Mouse (Mus musculus): ENCODE measurements around the gene 5730596B20Rik. TPM values are rescaled to one million over a fixed set of nuclear protein-coding genes. Genes with fewer than 3 reads are reported as not detected.

5730596B20Rik gene
- polyA plus RNA-seq, 1 experiment: not detected

DNA sequence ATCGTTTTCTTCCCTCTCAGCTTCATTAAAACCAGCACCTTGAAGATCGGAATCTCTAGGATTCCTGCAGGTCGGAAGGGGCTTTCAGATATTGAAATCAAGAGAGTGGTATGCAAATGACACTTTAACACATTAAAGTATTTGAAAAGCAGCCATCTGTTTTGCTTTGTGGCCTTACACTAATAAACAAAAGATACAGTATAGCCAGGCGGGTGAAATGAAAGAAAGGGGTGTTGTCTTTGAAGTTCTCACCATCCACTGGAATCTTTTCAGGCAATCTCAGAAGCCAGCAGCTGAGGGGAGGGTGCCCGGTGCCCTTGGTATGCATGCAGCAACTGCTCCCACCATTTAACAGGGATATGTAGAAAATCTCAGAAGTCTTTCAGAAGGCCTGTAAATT lies 23.3 kb upstream of the 5730596B20Rik start:
- Histone ChIP-seq H3K4me1 (ENCODE audit: control insufficient read depth) (no peaks in the 10 kb centered on the region; the same call in 1 of the 2 replicates), H3K9me3 (ENCODE audit: control insufficient read depth, low read length) (no peaks in the 10 kb centered on the region), H3K4me3 (replicated peaks) (no peak overlapping the region), H3K36me3 (ENCODE audit: control insufficient read depth) (no peaks in the 10 kb centered on the region), H3K27me3 (ENCODE audit: control insufficient read depth) (peaks cover 93% of the 10 kb centered on the region)
- no peak for TF ChIP-seq GATA1 (IDR thresholded peaks at IDR 0.05; ENCODE audit: low read length)
- no peak for TF ChIP-seq TAL1 (IDR thresholded peaks at IDR 0.05; ENCODE audit: low read length)

GRCm38 (mm10) chr6:52155471-52155870 lies 21.8 kb upstream of the 5730596B20Rik start:
- peaks cover 94% of the 10 kb centered on the region for H3K27me3 ChIP-seq (ENCODE audit: control insufficient read depth)

GRCm38 (mm10) chr6:52156551-52157200 lies 20.6 kb upstream of the 5730596B20Rik start:
- H3K36me3 ChIP-seq (ENCODE audit: control insufficient read depth): no peaks in the 10 kb centered on the region
- H3K4me1 ChIP-seq (ENCODE audit: control insufficient read depth): no peaks in the 10 kb centered on the region; the same call in 1 of the 2 replicates
- H3K27me3 ChIP-seq (ENCODE audit: control insufficient read depth): peaks cover 100% of the 10 kb centered on the region
- TF ChIP-seq TAL1 (IDR thresholded peaks at IDR 0.05; ENCODE audit: low read length) (no peak), GATA1 (IDR thresholded peaks at IDR 0.05; ENCODE audit: low read length) (no peak)
- H3K4me3 ChIP-seq (replicated peaks): no peak overlapping the region
- no peaks in the 10 kb centered on the region for H3K9me3 ChIP-seq (ENCODE audit: control insufficient read depth, low read length)

More at GRCm38 (mm10) chr6:52155471-52155870, 21.8 kb upstream of the 5730596B20Rik start:
- Histone ChIP-seq H3K4me3 (replicated peaks) (no peak overlapping the region), H3K36me3 (ENCODE audit: control insufficient read depth) (no peaks in the 10 kb centered on the region), H3K9me3 (ENCODE audit: control insufficient read depth, low read length) (no peaks in the 10 kb centered on the region), H3K4me1 (ENCODE audit: control insufficient read depth) (no peaks in the 10 kb centered on the region; the same call in 1 of the 2 replicates)
- no peak for TF ChIP-seq GATA1 (IDR thresholded peaks at IDR 0.05; ENCODE audit: low read length)
- TF ChIP-seq TAL1 (IDR thresholded peaks at IDR 0.05; ENCODE audit: low read length): no peak

GRCm38 (mm10) chr6:52157466-52158275 lies 19.6 kb upstream of the 5730596B20Rik start:
- Histone ChIP-seq H3K4me1 (ENCODE audit: control insufficient read depth) (no peaks in the 10 kb centered on the region; the same call in 1 of the 2 replicates), H3K36me3 (ENCODE audit: control insufficient read depth) (no peaks in the 10 kb centered on the region), H3K4me3 (replicated peaks) (no peak overlapping the region), H3K27me3 (ENCODE audit: control insufficient read depth) (peaks cover 100% of the 10 kb centered on the region), H3K9me3 (ENCODE audit: control insufficient read depth, low read length) (no peaks in the 10 kb centered on the region)
- no peak for TF ChIP-seq TAL1 (IDR thresholded peaks at IDR 0.05; ENCODE audit: low read length)
- TF ChIP-seq GATA1 (IDR thresholded peaks at IDR 0.05; ENCODE audit: low read length): no peak

GRCm38 (mm10) chr6:52158276-52159051 lies 18.8 kb upstream of the 5730596B20Rik start, which contains the start of gene Hoxa1:
Gene Hoxa1 (minus strand): TSS chr6:52158317.
- Histone ChIP-seq H3K9me3 (ENCODE audit: control insufficient read depth, low read length) (no peaks in the 10 kb centered on the region), H3K27me3 (ENCODE audit: control insufficient read depth) (peaks cover 100% of the 10 kb centered on the region), H3K4me3 (replicated peaks) (peak within 1 kb of the TSS; percentile 33), H3K36me3 (ENCODE audit: control insufficient read depth) (no peaks in the 10 kb centered on the region), H3K4me1 (ENCODE audit: control insufficient read depth) (no peaks in the 10 kb centered on the region; the same call in 1 of the 2 replicates)
- no peak for TF ChIP-seq GATA1 (IDR thresholded peaks at IDR 0.05; ENCODE audit: low read length)
- TF ChIP-seq TAL1 (IDR thresholded peaks at IDR 0.05; ENCODE audit: low read length): no peak

- H3K4me1 ChIP-seq (ENCODE audit: control insufficient read depth): no peaks in the 10 kb centered on the region; the same call in 1 of the 2 replicates
- TF ChIP-seq TAL1 (IDR thresholded peaks at IDR 0.05; ENCODE audit: low read length): no peak
- H3K27me3 ChIP-seq (ENCODE audit: control insufficient read depth): peaks cover 100% of the 10 kb centered on the region
- H3K36me3 ChIP-seq (ENCODE audit: control insufficient read depth): no peaks in the 10 kb centered on the region
- no peak overlapping the region for H3K4me3 ChIP-seq (replicated peaks)
- H3K9me3 ChIP-seq (ENCODE audit: control insufficient read depth, low read length): no peaks in the 10 kb centered on the region
Observed at GRCm38 (mm10) chr6:52159164-52159761, 18.0 kb upstream of the 5730596B20Rik start.

DNA sequence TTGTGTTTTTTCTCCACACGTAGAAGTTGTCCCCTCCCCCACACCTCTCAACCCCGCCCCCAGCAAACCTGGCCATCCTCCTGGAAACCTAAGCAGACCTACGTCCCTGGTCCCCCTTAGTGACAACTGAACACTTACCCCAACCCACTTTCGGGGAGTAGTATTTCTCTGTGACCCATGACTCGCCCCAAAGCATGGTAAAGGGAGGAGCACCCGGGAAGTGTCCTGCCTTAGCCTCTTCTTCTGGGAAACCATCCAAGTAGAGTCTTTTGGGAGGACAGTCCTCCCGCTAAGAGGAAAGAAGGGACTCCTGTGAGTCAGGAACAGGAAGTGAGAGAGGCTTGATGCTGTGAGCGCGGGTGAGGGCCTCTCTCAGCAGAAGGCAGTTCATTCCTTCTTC lies 17.3 kb upstream of the 5730596B20Rik start:
- Histone ChIP-seq H3K36me3 (ENCODE audit: control insufficient read depth) (no peaks in the 10 kb centered on the region), H3K4me1 (ENCODE audit: control insufficient read depth) (no peaks in the 10 kb centered on the region; the same call in 1 of the 2 replicates), H3K4me3 (replicated peaks) (no peak overlapping the region)

DNA sequence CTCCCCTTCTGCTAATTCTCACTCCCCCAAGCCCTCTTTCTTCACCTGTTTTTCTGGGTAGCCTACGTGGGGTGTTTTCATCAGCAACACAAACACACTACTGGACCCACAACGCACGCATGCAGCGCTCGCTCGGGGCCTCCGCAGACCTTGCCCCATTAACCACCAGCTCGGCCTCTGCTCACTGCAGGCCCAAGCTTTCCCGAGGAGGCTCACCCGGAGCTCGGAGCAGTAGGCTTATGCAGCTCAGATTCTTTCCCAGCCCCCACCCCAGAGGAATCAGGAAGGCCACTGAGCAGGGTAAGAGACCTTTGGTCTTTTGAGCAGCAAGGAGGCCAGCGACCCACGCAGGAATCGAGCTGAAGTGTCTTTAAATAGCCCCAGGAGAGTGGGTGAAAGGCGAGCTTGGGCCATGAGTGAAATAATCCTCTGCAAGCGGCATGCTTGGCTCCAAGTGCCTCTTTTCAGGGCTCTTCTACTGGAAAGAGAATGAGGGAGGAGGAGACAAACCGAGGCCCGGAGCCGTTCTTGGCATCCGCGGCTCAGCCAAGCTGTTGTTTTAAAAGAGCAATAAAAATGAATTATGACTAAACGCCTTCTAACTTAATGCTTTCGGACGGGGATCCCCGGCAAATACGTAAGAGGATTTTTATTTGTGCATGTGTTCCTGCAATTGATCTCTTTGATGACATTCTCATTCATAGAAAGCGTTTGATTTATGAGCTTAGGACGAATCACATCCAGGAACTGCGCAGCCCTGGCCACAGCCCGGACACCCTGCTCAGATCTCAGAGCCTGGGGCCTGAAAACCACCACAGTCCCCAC lies 16.6 kb upstream of the 5730596B20Rik start:
- H3K27me3 ChIP-seq (ENCODE audit: control insufficient read depth): peaks cover 100% of the 10 kb centered on the region
- no peaks in the 10 kb centered on the region for H3K9me3 ChIP-seq (ENCODE audit: control insufficient read depth, low read length)
- H3K4me1 ChIP-seq (ENCODE audit: control insufficient read depth): no peaks in the 10 kb centered on the region; the same call in 1 of the 2 replicates
- H3K4me3 ChIP-seq (replicated peaks): no peak overlapping the region
- TF ChIP-seq GATA1 (IDR thresholded peaks at IDR 0.05; ENCODE audit: low read length): no peak
- no peak for TF ChIP-seq TAL1 (IDR thresholded peaks at IDR 0.05; ENCODE audit: low read length)
- no peaks in the 10 kb centered on the region for H3K36me3 ChIP-seq (ENCODE audit: control insufficient read depth)

More for the DNA sequence above, 17.3 kb upstream of the 5730596B20Rik start:
- peaks cover 100% of the 10 kb centered on the region for H3K27me3 ChIP-seq (ENCODE audit: control insufficient read depth)
- TF ChIP-seq TAL1 (IDR thresholded peaks at IDR 0.05; ENCODE audit: low read length): no peak
- TF ChIP-seq GATA1 (IDR thresholded peaks at IDR 0.05; ENCODE audit: low read length): no peak
- no peaks in the 10 kb centered on the region for H3K9me3 ChIP-seq (ENCODE audit: control insufficient read depth, low read length)

Data from erythroblast, embryonic 14.5 days (primary cell).